Mouse (Mus musculus) embryonic fibroblast, embryonic 13.5 days (primary cell): ENCODE data around the gene Fam69b.
A peak's percentile ranks its signal among the peaks of the same experiment; 100 is the strongest.

Experiments
- CTCF ChIP-seq: IDR thresholded peaks from 2 replicates; pipeline ENCODE4 v1.5.1; 2011; ENCODE audit warnings: mild to moderate bottlenecking, control low read depth, low read length, moderate library complexity, borderline replicate concordance; ENCODE audit not compliant: insufficient read depth
- POLR2A ChIP-seq: IDR thresholded peaks from 2 replicates; pipeline ENCODE4 v1.6.1; 2011; ENCODE audit warnings: low read depth, mild to moderate bottlenecking, control low read depth, low read length, moderate library complexity

GRCm38 (mm10) chr2:26594022-26594346 lies 34.3 kb upstream of the Fam69b start:
- TF ChIP-seq POLR2A (no peak), CTCF (0 out of 2 replicates have a peak, but pooled peaks have one; percentile 9)
